Mouse (Mus musculus) midbrain, embryonic 13.5 days (tissue): ENCODE measurements at regions not wholly inside any gene's neighbourhood (a gene's known extent, or its start where the extent isn't known, plus 50 kb on each side); places are given as distances from the start of the nearest gene placed in this dataset.

Source experiments
- ATAC-seq: fragments of 200-750 bp; cut with Nextera tagmentation; 2 replicates; pipeline ENCODE4 v1.8.0; 2017; ENCODE audit warnings: mild to moderate bottlenecking, moderate TSS enrichment, moderate library complexity
- H3K27ac ChIP-seq: fragments of 300-500 bp; sonication (generic); 2 replicates; pipeline ENCODE4 v1.5.1; 2015; ENCODE audit warnings: inconsistent platforms, mild to moderate bottlenecking, moderate library complexity
- H3K27me3 ChIP-seq: fragments of 300-500 bp; sonication (generic); 2 replicates; pipeline ENCODE4 v1.6.1; 2015; ENCODE audit warnings: mild to moderate bottlenecking, inconsistent platforms
- H3K36me3 ChIP-seq: fragments of 300-500 bp; sonication (generic); 2 replicates; pipeline ENCODE4 v1.6.1; 2015; ENCODE audit warnings: mild to moderate bottlenecking, inconsistent platforms
- H3K4me1 ChIP-seq: fragments of 300-500 bp; sonication (generic); replicated peaks from 2 replicates; pipeline ENCODE4 v1.6.1; 2015; ENCODE audit warnings: inconsistent platforms
- H3K4me2 ChIP-seq: fragments of 300-500 bp; sonication (generic); replicated peaks from 2 replicates; pipeline ENCODE4 v1.6.1; 2015; ENCODE audit warnings: moderate library complexity, mild to moderate bottlenecking, inconsistent platforms
- H3K4me3 ChIP-seq: fragments of 300-500 bp; sonication (generic); replicated peaks from 2 replicates; pipeline ENCODE4 v1.5.1; 2015; ENCODE audit warnings: mild to moderate bottlenecking, inconsistent platforms
- H3K9ac ChIP-seq: fragments of 300-500 bp; sonication (generic); replicated peaks from 2 replicates; pipeline ENCODE4 v1.6.1; 2015; ENCODE audit warnings: mild to moderate bottlenecking, inconsistent platforms
- H3K9me3 ChIP-seq: fragments of 300-500 bp; sonication (generic); 2 replicates; pipeline ENCODE4 v1.6.1; 2016; ENCODE audit warnings: mild to moderate bottlenecking, inconsistent platforms
- WGBS: fragments of 180-500 bp; shearing (Covaris S2); methylation state at CpG from one replicate; pipeline ENCODE4 v1.1.7; 2015; 5-methylcytosine and 5-hydroxymethylcytosine counted together

DNA sequence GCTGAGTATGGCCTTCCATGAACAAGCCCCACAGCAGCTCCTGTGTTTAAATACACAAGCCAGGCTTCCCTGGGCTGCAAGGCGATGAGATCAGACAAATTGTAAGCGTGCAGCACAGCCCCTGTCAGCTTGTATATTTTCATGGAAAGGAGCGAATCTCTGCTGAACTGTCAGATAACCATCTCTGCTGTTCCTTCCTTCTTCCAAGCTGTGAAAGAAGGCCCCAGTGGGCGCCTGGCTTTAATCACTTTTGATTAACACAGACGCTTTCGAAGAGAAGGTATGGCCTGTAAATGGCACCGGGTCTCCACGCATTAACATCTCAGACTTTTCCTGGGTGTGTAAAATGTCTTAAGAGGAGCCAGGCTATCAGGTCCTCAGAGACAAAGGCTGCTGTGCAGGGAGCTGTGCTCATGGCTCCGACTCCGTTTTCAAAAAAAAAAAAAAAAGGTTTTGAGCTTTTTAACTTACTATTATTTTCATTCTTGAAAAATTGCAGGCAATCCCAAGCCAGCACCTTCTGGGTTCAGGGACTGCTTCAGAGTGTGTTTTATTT is 131.9 kb upstream of the Tmem72 start:
- no peak overlapping the region for H3K4me3 ChIP-seq
- no peak overlapping the region for H3K9ac ChIP-seq
- H3K9me3 ChIP-seq, result no peaks in the 10 kb centered on the region
- ATAC-seq, result no peak
- no peak overlapping the region for H3K27ac ChIP-seq
- H3K27me3 ChIP-seq, result no peaks in the 10 kb centered on the region
- WGBS, result 71% methylated on average over 10 of the region's 10 CpGs
- H3K36me3 ChIP-seq, result no peaks in the 10 kb centered on the region
- no peak overlapping the region for H3K4me2 ChIP-seq
- no peaks in the 10 kb centered on the region for H3K4me1 ChIP-seq

DNA sequence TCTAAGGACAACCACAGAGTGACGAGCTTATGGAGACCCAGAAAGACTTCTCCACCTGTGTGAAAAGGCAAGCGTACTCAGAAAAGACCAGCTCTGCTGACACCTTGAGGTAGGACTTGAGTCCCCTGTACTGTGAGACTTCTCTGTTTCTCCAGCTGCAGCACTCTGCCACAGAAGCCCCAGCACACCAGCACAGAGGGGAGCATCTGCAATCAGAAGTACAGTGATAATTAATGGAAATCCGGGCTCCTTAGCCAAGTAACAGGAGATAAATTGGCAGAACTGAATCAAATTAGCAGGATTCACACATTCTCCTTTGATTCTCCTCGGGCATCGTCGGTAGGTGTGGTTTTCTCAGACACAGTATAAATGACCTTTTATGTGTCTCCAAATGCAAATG is 137.3 kb upstream of the Tmem72 start:
- ATAC-seq, result no peak
- no peak overlapping the region for H3K9ac ChIP-seq
- no peak overlapping the region for H3K4me2 ChIP-seq
- H3K4me3 ChIP-seq, result no peak overlapping the region
- WGBS, result 68% methylated on average over 6 of the region's 6 CpGs
- H3K9me3 ChIP-seq, result no peaks in the 10 kb centered on the region
- no peaks in the 10 kb centered on the region for H3K27me3 ChIP-seq
- no peak overlapping the region for H3K27ac ChIP-seq
- no peaks in the 10 kb centered on the region for H3K36me3 ChIP-seq
- no peaks in the 10 kb centered on the region for H3K4me1 ChIP-seq

DNA sequence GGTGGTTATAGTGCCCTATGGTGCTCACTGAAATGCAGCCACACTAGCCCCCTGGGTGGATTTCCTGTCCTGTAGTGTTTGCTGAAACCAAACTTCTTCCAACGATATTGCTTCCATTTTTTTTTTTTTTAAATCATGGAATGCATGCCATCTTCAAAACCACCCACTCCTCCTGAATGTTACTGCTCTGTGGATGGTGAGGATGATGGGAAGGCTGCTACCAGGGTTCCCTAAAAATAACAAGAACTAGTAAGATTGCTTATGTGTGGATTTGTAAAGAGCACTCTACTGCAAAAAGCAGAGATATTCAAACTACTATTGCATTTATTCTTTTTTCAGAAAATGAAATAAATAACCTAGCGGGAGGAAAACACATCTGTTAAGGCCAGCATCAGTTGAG is 139.4 kb upstream of the Tmem72 start:
- Histone ChIP-seq H3K4me2 (no peak overlapping the region), H3K9me3 (no peaks in the 10 kb centered on the region), H3K27ac (no peak overlapping the region), H3K27me3 (no peaks in the 10 kb centered on the region), H3K4me3 (no peak overlapping the region), H3K4me1 (no peaks in the 10 kb centered on the region), H3K9ac (no peak overlapping the region), H3K36me3 (no peaks in the 10 kb centered on the region)
- no peak for ATAC-seq
- 88% methylated on average over 2 of the region's 2 CpGs for WGBS

DNA sequence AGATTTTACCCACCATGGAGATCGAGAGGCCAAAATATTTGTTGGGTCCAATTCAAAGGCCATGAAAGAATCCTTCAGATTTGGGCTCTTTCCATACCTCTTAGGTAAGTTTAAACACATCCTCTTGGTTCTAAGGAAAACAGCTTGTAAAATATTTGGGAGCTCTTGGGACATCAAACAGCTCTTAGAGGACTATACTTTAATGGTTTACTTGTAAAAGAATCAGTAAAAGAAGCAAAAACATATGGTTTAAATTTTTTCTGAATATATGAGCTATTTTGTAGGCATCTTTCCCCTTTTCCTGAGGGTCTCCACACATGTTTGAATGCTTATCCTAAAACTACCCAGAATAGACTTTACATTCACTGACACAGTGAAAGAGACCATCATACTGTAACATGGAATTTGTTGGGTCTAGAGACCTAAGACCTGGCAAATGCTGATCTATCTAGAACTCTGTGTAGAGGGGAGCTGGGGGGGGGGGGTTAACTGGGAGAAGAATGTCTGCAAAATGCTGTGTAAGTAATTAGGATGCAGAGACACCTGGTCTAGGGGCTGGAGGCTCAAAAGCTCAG is 140.3 kb upstream of the Tmem72 start:
- H3K4me3 ChIP-seq, result no peak overlapping the region
- H3K27ac ChIP-seq, result no peak overlapping the region
- ATAC-seq, result no peak
- no peaks in the 10 kb centered on the region for H3K9me3 ChIP-seq
- no peak overlapping the region for H3K9ac ChIP-seq
- H3K4me1 ChIP-seq, result no peaks in the 10 kb centered on the region
- H3K27me3 ChIP-seq, result no peaks in the 10 kb centered on the region
- H3K36me3 ChIP-seq, result no peaks in the 10 kb centered on the region
- no peak overlapping the region for H3K4me2 ChIP-seq
- WGBS, result 91% methylated on average over 1 of the region's 1 CpGs

DNA sequence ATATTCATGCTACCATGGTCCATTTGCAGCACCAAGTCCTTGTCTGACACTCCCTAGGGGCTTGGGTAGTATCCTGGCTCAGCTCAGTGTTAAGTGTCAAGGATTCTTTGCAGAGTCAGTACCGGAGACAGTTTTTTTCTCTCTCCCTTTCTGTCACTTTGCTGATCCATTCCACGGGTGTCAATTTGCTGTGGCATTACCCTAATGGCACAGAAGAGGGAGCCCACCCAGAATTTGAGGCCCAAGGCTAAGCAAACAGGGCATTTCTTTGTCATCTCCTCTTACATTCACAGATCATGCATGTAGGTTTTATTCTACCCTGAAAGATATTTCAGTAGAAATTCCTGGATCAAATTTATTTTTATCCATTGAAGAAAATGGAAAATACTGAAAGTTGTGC is 146.4 kb upstream of the Tmem72 start:
- Histone ChIP-seq H3K4me2 (no peak overlapping the region), H3K9ac (no peak overlapping the region), H3K9me3 (no peaks in the 10 kb centered on the region), H3K4me3 (no peak overlapping the region), H3K36me3 (no peaks in the 10 kb centered on the region), H3K4me1 (no peaks in the 10 kb centered on the region), H3K27me3 (no peaks in the 10 kb centered on the region), H3K27ac (no peak overlapping the region)
- ATAC-seq, result no peak
- 48% methylated on average over 2 of the region's 2 CpGs for WGBS

DNA sequence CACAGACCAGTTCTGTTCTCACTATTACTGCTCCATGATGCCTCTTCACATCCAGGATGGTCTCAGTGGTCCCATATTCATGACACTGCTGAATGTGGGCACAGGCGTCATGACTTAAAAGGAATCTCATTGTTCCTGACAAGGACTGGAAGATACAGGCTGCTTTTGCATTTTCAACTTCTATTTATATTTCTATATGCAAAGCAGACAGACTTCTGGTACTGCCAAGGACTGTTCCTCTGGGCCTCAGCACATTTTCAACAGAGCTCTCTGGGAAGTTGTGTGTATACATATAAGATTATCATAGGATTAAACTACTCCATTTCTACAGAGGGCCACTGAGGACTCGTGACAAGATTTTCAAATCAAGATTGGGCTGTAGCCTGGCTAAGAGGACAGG is 146.9 kb upstream of the Tmem72 start:
- no peaks in the 10 kb centered on the region for H3K27me3 ChIP-seq
- H3K27ac ChIP-seq, result no peak overlapping the region
- no peaks in the 10 kb centered on the region for H3K4me1 ChIP-seq
- no peak for ATAC-seq
- no peak overlapping the region for H3K4me2 ChIP-seq
- H3K36me3 ChIP-seq, result no peaks in the 10 kb centered on the region
- 72% methylated on average over 2 of the region's 2 CpGs for WGBS
- no peak overlapping the region for H3K9ac ChIP-seq
- no peaks in the 10 kb centered on the region for H3K9me3 ChIP-seq
- H3K4me3 ChIP-seq, result no peak overlapping the region

DNA sequence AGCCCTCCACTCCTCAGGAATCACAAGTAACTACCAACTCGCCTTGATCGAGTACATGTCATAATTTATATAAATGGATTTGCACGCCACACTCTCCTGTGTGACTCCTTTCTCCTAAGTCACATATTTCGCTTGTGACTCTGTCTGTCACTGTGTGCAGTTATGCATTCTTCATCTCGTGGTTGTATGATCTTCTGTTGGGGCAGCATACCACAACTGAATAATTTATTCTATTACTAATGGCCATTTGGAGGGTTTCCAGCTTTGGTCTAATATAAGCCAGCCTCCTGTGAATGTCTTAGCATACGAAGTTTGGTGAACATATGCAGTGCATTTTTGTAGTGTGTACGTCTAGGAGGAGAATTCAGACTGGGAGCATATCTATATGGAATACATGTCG is 176.6 kb upstream of the Tmem72 start:
- ATAC-seq, result no peak
- 86% methylated on average over 8 of the region's 8 CpGs for WGBS
- no peaks in the 10 kb centered on the region for H3K27me3 ChIP-seq
- H3K4me1 ChIP-seq, result no peaks in the 10 kb centered on the region
- H3K36me3 ChIP-seq, result no peaks in the 10 kb centered on the region
- H3K27ac ChIP-seq, result no peak overlapping the region
- H3K9ac ChIP-seq, result no peak overlapping the region
- no peaks in the 10 kb centered on the region for H3K9me3 ChIP-seq
- H3K4me3 ChIP-seq, result no peak overlapping the region
- no peak overlapping the region for H3K4me2 ChIP-seq

DNA sequence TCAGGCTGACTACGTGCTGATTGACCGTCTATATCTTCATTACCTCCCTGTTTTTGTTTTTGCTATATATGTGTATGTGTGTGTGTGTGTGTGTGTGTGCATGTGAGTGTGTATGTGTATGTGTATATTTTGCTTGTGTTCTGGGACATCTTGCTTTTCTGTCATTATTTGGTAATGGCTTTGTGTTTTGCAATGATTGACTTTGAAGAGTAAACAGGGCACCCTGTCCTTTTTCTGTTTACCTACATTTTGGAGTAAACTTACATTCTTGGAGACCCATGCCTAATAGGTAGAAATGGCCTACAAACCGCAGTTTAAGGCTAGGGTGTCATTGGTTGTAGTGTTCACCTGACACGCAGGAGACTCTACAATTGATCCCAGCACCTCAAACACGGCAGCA is 177.5 kb upstream of the Tmem72 start:
- no peak overlapping the region for H3K9ac ChIP-seq
- H3K4me2 ChIP-seq, result no peak overlapping the region
- H3K4me1 ChIP-seq, result no peaks in the 10 kb centered on the region
- no peak overlapping the region for H3K4me3 ChIP-seq
- no peaks in the 10 kb centered on the region for H3K9me3 ChIP-seq
- H3K27me3 ChIP-seq, result no peaks in the 10 kb centered on the region
- H3K36me3 ChIP-seq, result no peaks in the 10 kb centered on the region
- WGBS, result 85% methylated on average over 5 of the region's 5 CpGs
- no peak overlapping the region for H3K27ac ChIP-seq
- ATAC-seq, result no peak

DNA sequence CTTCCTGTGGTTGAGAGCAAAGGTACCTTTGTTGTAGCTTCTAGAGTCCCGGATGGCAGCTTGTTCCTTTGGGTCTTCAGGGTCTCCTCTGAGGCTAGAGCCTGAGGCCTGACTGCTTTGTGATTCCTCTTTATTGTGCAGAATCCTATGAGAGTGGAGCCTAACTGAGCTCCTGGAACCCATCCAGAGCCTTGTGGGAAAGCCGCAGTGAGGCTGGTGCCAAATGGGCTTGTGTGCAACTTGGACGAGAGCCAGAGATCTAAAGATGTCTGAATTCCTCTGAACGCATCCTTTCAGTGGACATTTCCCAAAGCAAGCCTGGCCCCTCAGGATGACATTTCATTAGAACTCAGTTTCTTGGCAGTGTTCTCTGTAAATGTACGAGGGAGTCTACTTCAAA is 178.4 kb upstream of the Tmem72 start:
- 64% methylated on average over 5 of the region's 5 CpGs for WGBS
- Histone ChIP-seq H3K9me3 (no peaks in the 10 kb centered on the region), H3K27me3 (no peaks in the 10 kb centered on the region), H3K4me3 (no peak overlapping the region), H3K36me3 (no peaks in the 10 kb centered on the region), H3K4me1 (no peaks in the 10 kb centered on the region), H3K9ac (no peak overlapping the region), H3K27ac (peak overlapping the region; percentile 32; the same call in 1 of the 2 replicates), H3K4me2 (no peak overlapping the region)
- ATAC-seq, result peak; percentile 82

DNA sequence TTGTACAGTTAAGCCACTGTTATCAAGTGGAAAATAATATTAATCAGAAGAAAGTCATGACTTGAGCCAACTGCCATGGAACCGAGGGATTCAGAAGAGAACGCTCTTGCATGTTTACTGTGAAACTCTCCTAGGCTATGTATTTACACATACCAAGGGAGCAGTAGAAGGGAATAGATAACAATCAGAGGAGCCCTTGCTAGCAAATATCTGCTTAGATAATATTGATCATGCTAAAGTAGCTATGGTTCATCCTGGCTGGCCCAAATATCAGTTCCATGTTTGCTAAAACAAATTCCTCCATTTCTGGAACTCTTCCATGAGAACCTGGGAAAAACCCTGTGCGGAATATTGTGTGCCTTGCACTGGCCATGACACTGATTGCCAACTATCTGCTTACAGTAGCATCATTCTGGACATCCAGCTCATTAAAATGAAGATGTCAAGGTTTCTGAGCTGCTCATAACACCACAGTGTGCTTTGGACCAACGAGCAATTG is 179.5 kb upstream of the Tmem72 start:
- Histone ChIP-seq H3K4me3 (no peak overlapping the region), H3K36me3 (no peaks in the 10 kb centered on the region), H3K27me3 (no peaks in the 10 kb centered on the region), H3K4me2 (no peak overlapping the region), H3K4me1 (no peaks in the 10 kb centered on the region), H3K27ac (no peak overlapping the region), H3K9me3 (no peaks in the 10 kb centered on the region), H3K9ac (no peak overlapping the region)
- ATAC-seq, result no peak
- 87% methylated on average over 4 of the region's 4 CpGs for whole genome bisulfite sequencing

DNA sequence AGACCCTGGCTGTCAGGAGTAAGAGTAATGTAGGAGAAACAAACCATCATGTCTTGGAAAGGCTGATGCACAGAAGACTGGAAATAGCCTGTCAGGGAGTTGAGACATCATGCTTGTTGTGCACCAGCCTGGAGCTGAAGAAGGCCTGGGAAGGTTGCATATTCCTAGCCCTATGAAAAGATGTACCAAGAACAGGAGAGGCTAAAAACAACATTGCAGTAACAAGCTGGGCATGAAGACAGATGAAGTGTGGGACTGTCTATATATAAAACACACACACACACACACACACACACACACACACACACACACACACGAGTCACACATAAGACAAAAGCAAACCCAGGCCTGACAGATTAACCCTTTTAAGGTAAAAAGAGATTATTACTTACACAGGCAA is 185.1 kb upstream of the Tmem72 start:
- whole genome bisulfite sequencing, result 53% methylated on average over 1 of the region's 1 CpGs
- Histone ChIP-seq H3K36me3 (no peaks in the 10 kb centered on the region), H3K9me3 (no peaks in the 10 kb centered on the region), H3K27me3 (no peaks in the 10 kb centered on the region), H3K4me1 (no peaks in the 10 kb centered on the region), H3K9ac (no peak overlapping the region), H3K4me3 (no peak overlapping the region), H3K4me2 (no peak overlapping the region), H3K27ac (no peak overlapping the region)
- ATAC-seq, result no peak

DNA sequence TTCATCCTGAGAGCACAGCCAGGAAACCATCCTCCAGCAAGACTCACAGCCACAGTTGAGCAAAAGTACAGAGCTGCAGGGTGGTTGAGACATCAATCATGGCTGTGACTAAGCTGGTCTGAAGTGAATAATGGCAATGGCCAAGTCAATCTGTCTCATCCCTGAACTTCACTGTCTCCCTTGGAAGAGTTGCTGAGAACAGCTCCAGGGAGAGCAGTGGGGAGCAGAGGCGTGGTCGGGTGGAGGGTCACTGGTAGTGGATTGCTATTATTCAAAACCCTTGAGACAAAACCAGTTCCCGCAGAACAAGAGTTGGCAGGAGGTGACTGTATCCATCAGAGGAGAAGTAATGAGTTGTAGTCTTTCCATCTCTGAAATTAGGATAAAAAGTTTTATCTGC is 185.7 kb upstream of the Tmem72 start:
- 70% methylated on average over 3 of the region's 3 CpGs for WGBS
- ATAC-seq, result no peak
- H3K27me3 ChIP-seq, result no peaks in the 10 kb centered on the region

More for the DNA sequence above, 185.7 kb upstream of the Tmem72 start:
- Histone ChIP-seq H3K36me3 (no peaks in the 10 kb centered on the region), H3K27ac (no peak overlapping the region), H3K4me3 (no peak overlapping the region), H3K4me1 (no peaks in the 10 kb centered on the region), H3K4me2 (no peak overlapping the region), H3K9me3 (no peaks in the 10 kb centered on the region), H3K9ac (no peak overlapping the region)
